Mouse (Mus musculus) urinary bladder, postnatal 4 days (tissue): Measurements from ENCODE around the gene Smoc2.

Experiments used
- DNase-seq, 2 experiments: peaks; one replicate each; pipeline ENCODE4 v3.0.0; 2021 to 2022; ENCODE audit warnings: low spot score in 2 of 2

Gene Smoc2

DNA sequence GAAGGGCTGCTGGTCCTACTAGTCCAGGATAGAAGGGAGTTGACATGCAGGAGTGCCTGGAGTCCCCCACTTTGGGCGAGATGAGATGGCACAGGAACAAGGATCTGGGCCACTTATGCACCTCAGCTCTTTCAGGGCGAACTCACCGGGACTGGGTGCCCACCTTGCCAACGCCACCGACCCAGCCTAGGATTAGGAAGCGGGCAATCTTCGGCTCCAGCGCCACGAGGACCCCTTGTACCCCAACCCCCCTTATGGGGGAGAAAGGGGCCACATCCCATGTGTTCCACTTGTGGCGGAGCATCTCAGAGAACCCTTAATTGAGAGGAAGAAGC, 627 bp downstream of the Smoc2 start:
- no peak for DNase-seq

DNA sequence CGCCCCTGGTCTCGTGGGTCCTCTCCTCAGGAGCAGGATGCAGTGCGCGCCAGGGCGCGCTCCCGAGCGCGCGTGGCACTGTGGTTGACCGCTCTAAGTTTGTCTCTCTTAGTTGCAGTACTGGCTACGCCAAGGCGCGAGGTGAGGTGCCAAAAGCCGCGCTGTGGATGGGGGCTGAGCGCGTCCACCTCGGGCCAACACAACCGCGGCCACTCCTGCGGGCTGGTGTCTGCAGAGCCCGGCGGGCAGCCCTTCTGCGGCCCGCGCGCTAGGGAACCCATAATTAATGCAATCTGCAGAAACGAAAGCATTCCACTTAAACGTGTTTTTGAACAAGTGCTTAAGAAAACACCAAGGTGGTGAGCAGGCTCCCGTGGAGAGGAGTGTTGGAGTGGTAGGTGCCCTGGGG, 1.1 kb downstream of the Smoc2 start:
- DNase-seq: no peak

DNA sequence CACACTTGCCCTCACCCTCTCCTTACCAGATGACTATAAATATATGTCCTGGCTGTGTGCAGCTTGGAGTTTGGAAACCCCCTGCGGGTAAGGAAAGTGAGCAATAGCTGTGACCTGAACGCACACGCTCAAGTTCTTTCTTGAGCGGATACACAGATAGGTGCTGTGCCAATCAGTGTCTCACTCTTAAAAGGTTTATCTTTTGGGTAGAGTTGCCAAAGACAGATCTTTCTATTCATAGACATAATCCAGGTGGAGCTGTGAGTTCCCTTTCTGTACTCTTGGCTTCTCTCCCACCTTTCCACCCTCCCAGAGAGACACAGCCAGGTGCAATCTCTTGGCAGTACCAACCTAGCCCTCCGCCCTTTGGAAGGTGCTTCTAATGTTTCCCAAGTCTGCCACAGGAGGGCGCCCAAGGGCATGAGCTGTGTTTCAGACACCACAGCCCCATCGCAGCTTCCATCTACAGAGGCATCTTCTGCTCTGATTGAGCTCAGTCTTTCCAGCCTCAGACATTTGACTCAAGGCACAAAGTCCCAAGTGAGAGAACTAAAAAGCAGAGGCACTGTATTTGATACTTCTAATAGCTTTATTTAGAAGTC, 8.8 kb downstream of the Smoc2 start:
- DNase-seq: peak; percentile 58 to 88

DNA sequence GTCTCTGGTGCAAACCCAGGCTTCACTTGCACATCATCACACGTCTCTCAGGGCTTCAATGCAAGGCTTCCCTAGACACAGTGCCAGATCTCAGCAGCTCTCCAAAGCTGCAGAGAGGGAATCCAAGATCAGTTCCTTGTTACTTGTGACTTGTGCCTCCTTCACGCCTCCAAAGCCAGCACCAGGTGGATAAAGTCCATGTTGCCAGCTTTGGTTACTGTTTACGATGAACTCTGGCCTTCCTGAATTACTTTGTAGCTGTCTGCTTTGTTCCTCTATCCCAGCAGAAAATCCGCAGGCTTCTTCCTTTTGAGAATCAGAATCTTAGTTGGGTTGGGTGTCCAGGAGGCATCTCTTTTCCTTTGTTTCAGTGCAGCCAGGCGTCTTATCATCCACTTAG, 14.3 kb downstream of the Smoc2 start:
- DNase-seq: no peak

DNA sequence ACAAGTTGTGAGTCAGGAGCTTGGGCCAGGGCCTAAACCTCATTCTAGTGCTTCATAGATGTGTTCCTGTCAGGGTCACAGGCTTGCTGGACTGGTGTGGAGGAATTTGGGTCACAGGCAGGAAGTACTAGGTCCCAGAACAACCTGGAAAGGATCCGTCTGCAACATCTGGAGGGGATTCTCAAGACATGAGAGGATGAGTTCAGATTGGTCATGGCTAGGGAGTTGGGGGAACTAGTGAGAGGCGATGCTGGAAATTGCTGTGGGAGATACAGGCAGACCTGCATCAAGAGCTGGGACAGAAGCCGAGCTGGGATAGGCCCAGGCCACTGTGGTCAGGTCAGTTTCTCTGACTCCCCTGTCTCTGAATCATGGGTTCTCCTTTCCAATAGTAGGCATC, 15.8 kb downstream of the Smoc2 start:
- no peak for DNase-seq

DNA sequence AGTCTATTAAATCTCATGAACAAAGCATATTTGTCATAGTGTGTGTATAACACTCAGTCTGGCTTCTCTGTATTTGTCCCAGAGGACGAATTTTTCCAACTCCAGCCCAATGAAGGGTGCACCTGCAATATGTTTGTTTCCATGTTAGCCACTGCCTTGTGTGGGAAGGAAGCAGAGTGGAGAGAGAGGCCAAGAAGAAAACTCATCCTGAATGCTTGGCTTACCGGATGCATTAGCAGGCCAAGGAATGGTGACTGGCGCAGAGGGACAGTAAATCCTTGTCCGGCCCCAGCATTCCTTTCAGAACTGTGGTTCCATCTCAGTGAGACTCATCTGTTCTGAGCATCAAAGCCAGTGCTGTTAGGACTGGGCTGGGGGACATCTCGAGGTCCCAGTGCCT, 21.1 kb downstream of the Smoc2 start:
- DNase-seq: no peak

DNA sequence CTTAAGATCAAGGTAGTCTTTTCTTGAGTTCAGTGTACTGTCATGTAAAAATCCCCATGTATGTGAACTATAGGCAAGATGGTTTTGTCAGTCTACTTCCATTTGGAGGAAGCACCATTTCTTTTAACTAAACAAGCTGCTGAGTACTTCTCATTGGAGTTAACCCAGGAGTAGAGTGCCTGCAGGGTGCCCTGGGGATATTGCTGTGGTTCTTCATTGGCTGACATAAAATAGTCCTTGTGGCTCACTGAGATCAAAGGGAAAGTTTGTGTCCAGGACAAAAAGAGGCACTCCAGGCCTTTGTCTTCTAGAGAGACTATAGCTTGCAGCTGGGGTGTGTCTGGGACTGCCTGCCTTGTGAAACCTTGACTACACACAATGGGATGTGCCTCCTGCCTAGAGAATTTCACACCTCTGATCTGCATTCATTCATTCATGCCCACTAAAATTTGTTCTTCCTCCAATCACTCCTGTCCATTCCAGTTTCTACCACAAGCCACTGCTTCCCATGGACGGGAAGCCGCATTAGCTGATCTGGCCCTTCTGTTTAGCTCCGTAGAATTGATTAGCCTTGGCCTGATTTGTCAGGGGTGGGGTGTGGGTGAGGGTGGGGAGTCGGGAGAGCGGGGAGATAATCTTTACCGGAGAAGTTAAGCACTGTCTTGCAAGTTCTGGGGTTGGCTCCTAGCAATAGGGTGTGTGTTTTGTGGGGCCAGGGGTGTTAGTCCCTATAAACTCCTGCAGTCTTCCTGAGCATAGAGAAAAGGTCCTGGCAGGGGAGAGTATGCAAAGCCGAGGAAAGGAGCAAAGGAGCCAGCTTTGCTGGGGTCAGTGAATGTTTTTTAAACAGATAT, 22.4 kb downstream of the Smoc2 start:
- DNase-seq: no peak

DNA sequence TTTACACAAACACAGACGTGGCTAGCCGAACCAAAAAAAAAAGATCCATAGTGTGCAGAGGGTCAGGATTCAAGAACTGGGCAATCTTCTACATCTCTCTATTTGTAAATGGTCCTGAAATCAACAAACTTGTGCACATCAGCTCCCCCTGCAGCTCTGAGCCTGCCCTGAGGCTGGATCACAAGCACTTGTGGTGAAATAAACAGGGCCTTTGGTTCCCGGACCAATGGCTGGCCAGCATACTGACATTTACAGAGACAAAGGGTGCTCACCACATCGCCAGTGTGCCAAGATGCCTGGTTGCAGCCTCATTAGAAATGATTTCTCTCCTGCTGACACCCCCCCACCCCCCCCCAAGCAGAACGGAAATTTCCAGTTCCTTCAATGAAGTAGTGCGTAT, 23.1 kb downstream of the Smoc2 start:
- no peak for DNase-seq

DNA sequence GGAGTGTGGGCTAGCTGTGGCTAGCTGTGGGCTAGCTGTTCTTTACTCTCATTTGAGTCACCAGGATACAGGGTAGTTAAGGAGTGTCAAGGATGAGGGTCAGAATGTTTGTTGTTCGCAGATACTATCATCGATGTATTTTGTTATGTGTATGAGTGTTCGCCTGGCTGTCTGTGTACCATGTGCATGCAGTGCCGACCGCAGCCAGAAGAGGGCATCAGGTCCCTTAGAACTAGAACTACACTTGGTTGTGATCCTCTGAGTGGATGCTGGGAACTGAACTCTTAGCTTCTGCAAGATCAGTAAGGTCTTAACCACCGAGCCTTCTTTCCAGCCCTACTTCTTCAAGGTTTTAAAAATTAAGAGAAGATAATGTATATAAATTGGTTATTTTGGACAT, 24.4 kb downstream of the Smoc2 start:
- no peak for DNase-seq

DNA sequence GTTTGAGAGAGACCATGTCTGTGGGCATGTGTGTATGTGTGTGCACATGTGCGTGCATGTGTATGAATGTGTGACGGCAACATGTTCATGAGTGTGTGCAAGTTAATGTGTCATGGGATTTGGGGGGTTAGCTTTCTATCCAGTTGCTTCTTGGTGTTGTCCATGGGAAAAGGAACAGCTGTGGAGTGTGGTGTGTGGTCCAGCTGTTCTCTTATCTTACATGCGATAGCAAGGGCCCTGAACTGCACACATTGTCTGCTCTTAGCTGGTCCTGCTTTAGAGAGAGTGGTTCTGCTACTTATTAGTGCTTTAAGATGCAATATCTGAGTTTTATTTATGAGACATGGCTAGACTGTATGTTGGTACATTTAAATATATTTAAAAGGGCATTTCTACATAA, 30.6 kb downstream of the Smoc2 start:
- no peak for DNase-seq

DNA sequence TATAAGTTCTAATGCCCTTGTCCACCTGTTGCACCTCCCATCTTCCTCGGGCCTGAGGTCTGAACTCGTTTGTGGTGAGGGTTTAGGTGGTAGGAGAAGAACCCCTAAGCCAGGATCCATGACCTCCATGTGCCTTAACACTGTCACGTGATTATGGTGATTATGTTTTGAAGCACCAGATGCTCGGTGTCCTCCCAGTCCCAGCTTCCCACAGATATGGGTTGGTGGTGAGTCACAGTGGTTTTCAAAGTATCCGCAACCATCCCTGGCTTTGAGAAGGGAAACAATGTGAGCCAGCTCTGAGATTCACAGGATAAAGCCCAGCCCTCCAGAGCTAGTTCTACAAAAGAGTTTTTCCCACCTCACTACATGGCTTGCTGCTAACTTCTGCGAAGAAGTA, 33.1 kb downstream of the Smoc2 start:
- no peak for DNase-seq

DNA sequence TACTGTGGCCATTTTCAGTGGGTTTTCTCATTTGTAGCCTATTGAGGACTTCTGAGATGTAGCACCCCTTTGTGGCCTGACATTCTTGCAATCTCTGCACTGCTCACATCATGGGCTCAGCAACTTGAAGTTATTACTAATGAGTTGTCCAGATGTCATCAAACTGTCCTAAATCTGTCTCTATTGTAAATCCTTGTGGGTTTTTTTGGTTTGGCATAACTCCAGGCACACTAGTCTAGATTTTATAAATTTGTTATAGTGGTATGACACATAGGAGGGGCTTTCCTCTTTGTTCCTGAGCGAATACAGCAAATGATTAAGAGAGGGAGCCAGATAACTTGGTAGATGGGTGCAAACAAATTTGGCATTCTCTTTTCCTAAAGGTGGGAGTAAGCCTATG, 35.0 kb downstream of the Smoc2 start:
- DNase-seq: no peak

DNA sequence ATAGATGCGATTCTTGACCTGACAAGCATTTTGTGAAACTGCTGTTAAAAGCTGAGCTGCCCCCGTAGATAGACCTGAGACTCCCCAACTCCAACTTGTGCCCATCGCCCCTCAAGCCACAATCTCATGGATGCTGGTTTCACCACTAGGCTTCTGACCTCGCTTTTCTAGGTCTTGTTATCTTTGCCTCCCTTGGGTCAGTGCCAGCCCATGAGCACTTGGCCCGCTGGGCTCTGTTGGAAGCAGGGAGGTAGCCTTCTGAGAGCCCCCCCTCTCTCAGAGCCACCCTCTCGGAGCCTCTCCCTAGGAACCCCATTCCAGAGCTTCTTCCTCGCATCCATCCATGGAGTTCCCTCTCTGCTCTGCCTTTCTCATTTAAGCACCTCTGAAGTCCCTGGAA, 37.2 kb downstream of the Smoc2 start:
- DNase-seq: no peak

DNA sequence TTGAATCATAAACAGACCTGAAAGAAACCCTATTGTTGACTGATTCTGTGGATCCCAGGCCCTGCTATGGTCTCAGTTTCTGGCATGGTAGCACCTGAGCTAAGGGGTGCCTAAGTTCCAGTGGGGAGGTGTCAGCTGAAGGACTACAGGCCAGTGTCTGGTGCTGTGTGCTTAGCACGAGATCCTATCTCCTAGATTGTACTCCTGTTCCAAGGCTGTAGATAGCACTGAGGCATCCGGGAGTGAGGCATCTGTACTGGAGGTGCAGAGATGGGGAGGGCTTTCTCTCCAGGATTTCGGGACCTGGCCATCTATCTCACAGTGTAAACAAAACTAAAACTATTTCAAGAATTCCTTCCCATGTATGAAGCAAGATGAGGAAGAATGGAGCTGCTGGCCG, 38.1 kb downstream of the Smoc2 start:
- DNase-seq: no peak

DNA sequence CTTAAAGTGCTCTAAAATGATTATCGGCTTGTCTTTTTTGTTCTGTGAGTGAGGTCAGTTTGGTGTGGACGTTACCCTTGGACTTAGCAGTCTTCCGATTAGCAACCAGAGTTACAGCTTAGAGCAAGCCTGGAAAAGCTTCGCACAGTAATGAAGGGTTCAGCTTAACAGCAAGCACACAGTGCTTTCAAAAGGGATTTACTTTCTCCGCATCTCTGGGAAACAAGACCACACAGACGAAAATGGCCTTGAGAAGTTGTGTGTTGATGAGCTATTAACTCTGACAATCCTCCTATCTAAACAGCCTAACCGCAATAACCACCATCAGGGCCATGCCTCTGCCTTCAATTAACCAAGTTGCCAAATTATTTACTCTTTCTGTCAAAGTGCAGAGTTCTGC, 46.9 kb downstream of the Smoc2 start:
- DNase-seq: no peak

DNA sequence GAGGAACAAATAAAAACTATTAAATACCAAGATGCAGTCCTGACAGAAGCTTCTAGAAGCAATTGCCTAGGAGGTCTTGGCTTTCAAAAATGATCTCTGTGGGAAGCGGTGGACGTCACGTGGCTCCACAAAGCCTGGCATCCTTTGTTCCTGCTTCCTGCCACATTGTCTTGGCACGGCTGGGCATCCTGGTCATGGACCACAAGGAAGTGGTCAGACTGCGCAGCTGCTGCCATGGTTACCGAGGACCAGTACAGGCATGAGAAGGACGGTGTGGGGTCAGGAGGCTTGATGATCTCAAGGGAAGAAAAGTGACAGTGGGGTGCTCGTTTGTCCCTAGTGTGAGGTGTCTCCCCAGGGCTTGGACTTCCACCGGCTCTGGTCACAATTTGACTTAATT, 48.7 kb downstream of the Smoc2 start:
- DNase-seq: no peak

DNA sequence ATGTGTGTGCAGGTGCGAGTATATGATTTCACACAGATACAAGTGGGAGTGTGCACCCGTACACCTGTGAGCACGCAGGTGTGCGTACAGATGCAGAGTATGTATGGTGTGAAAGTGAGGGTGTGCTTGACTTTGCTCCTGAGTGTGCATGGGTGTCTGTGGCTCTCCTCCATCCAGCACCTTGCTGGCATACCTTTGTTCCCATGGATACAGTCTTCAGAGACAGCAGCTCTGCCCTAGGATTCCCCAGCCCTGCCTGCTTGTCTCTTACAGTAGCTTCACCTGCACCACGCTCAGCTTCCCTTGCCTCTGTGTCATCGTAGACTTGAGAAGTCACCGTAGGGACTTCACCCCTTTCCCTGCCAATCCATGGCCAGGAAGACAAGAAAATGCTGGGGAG, 51.2 kb downstream of the Smoc2 start:
- DNase-seq: no peak

DNA sequence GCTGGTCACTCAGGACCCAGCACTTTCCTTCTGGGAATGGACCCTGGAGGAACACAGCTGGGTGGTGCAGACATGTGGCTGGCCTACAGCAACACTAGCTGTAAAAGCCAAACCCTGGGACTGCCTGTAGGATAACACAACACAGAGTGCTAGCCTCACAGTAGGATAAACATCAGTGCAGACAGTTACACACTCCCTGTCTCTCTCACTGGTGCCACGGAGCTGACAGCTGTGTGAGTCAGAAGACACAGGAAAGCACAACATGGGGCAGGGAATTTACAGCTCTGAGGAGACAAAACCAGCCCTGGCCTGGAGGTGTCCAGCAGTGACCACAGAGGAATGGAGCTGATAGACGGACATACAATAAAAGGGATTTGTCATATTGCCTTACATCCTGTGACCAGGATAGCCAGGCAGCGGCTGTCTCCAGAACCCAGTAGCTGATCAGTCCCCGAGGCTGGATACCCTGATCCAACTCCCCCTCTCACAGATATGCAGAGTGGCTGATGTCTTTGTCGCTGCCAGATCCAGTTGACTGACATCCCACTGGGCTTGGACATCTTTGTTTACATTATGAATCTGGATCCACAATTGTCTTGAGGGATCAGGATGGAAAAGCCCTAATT, 60.7 kb downstream of the Smoc2 start:
- no peak for DNase-seq

DNA sequence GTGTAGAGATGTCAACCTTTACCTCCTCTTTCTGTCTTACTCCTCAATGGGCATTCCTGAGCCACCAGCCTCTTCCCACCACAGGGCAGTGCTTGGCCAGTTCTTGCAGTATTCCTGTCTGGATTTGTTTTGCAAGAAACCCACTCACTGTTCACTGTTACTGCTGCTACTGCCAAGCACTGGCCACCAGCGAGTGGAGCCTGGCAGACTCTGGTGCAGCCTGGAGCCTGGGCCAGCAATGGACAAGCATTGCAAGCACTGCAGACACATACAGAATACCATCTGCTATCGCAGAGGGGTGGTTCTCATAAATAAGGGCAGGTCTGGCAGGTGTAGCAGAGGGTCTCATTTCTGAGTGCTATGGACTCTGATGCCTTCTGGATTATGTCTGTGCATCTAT, 61.4 kb downstream of the Smoc2 start:
- no peak for DNase-seq

DNA sequence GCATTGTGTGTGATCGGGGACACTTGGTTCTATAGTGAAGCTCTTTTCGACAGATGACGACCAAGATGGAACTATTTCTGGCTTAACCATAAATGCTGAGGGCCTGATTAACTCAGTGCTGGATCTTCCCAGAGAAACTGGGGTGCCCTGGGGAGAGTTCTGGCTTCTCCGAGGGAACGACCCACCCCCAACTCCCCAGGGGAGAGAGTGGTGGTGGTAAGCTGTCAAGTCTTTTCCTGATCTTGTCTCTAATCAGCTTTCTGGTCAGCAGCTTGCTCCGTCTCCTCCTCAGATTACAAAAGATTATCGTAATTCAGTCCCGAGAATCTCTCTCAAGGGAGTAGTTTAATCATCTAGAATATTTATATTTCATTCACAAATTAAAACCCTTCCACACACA, 63.2 kb downstream of the Smoc2 start:
- no peak for DNase-seq

DNA sequence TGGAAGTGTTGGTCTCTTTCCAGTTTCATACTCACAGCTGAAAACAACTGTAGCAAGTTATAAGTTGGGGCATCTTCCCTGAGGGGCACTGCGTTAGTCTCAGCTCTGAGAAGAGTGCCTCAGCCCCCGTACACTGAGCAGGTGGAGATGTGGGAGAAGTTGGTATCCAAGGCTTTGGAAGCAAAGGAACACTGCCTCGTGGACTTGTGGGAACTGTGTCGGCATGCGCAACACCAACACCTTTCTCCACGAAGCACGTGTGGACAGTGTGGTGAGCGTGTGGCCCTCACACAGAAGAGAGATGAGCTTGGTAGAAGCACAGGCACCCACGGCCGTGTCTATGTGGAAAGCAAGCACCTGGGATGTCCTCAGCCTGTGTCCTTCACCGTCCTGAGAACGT, 64.1 kb downstream of the Smoc2 start:
- DNase-seq: no peak

DNA sequence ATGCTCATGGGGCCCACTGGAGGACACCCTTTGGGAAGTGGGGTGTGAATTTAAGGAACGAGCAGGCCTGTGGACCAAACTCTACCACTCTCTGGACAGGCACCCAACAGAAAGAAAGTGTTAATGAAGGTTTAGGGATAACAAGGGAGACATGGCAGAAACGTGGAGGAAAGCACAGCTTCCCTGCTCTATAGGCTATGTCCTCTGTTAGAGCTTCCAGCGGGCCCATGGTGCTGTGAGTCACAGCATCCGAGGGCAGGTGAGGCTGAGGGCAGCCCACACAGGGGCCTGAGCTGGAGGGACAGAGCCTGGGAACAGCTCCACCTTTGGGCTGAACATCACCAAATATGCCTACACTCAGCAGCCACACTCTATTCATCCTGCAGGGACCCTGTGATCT, 66.2 kb downstream of the Smoc2 start:
- no peak for DNase-seq

DNA sequence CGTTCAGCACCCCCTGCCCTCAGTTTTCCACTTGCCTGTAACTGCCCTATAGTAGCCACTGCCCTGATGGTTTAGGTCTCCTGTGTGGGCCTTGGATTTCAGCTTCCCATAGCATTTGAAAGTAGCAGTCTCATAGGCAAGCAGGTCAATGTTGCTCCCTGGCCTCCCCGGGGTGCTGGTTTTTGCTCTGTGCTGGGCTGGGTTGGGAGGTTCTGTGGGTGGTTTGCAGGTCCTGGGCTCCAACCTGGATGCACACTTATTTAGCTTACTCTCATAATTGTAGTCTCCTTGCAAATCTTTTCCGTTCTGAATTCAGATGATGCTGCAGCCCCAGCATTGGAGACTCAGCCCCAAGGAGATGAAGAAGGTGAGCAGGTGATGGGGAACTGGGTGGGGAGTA, 67.6 kb downstream of the Smoc2 start:
- no peak for DNase-seq
